Mouse (Mus musculus) embryonic facial prominence, embryonic 15.5 days (tissue): ENCODE results near the gene Fgfr1op. TPM values are rescaled to one million over a fixed set of nuclear protein-coding genes. Genes with fewer than 3 reads are reported as not detected.
"Not testable (repeated sequence)": the region's sequence is repeated elsewhere in the genome, so short reads cannot be mapped to it uniquely, and the experiment has no call there.

ENCODE experiments used
- ATAC-seq: fragments of 200-750 bp; cut with Nextera tagmentation; 2 replicates; pipeline ENCODE4 v1.8.0; 2017; ENCODE audit warnings: low read depth, moderate TSS enrichment; ENCODE audit not compliant: insufficient number of reproducible peaks, low FRiP score, low TSS enrichment
- H3K27ac ChIP-seq: fragments of 300-500 bp; sonication (generic); replicated peaks from 2 replicates; pipeline ENCODE4 v1.5.1; 2015; ENCODE audit warnings: mild to moderate bottlenecking, inconsistent platforms
- H3K27me3 ChIP-seq: fragments of 300-500 bp; sonication (generic); 2 replicates; pipeline ENCODE4 v1.6.1; 2015; ENCODE audit warnings: inconsistent platforms
- H3K36me3 ChIP-seq: fragments of 300-500 bp; sonication (generic); 2 replicates; pipeline ENCODE4 v1.6.1; 2015; ENCODE audit warnings: mild to moderate bottlenecking, inconsistent platforms
- H3K4me1 ChIP-seq: fragments of 300-500 bp; sonication (generic); 2 replicates; pipeline ENCODE4 v1.6.1; 2015; ENCODE audit warnings: inconsistent platforms
- H3K4me2 ChIP-seq: fragments of 300-500 bp; sonication (generic); replicated peaks from 2 replicates; pipeline ENCODE4 v1.6.1; 2015; ENCODE audit warnings: mild to moderate bottlenecking, inconsistent platforms
- H3K4me3 ChIP-seq: fragments of 300-500 bp; sonication (generic); replicated peaks from 2 replicates; pipeline ENCODE4 v1.5.1; 2015; ENCODE audit warnings: mild to moderate bottlenecking, inconsistent platforms
- H3K9ac ChIP-seq: fragments of 300-500 bp; sonication (generic); 2 replicates; pipeline ENCODE4 v1.6.1; 2015; ENCODE audit warnings: inconsistent platforms
- H3K9me3 ChIP-seq: fragments of 300-500 bp; sonication (generic); replicated peaks from 2 replicates; pipeline ENCODE4 v1.6.1; 2016; ENCODE audit warnings: inconsistent platforms
- whole genome bisulfite sequencing: fragments of 180-500 bp; shearing (Covaris S2); methylation state at CpG from one replicate; pipeline ENCODE4 v1.1.7; 2015; 5-methylcytosine and 5-hydroxymethylcytosine counted together
- polyA plus RNA-seq: library from polyadenylated mRNA; unstranded; fragments of >200 nt; fragmentation: Nextera tagmentation; extraction: Ambion mirVana; gene quantifications from 2 replicates; pipeline ENCODE4 v1.2.1, GENCODE M21; 2015

Fgfr1op gene
- polyA plus RNA-seq, 1 experiment from 2014 or later: 34.6 TPM

DNA sequence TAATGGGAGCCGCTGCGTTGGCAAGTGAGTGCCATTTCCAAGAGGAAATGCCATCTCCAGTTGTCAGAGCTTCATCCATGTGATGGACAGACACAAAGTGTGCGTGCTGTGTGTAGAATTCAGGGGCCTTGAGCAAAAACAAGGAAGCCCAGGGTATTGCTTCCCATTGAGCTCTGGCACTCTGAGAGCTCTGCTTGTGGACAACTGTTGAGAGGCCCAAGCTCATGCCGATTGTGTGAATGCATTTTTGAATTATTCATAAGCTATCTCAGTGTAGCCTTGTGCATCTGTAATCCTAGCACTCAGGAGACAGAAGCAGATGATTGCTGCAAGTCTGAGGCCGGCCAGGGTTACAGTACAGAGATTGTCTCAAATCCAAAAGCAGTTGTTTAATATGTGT lies 11.8 kb downstream of the Fgfr1op start:
- ATAC-seq: no peak
- Histone ChIP-seq H3K27me3 (no peaks in the 10 kb centered on the region), H3K27ac (no peak overlapping the region), H3K4me2 (no peak overlapping the region), H3K4me1 (no peaks in the 10 kb centered on the region), H3K9me3 (no peaks in the 10 kb centered on the region), H3K36me3 (peaks cover 66% of the 10 kb centered on the region), H3K4me3 (no peak overlapping the region), H3K9ac (no peak overlapping the region)
- WGBS: 85% methylated on average over 5 of the region's 5 CpGs

DNA sequence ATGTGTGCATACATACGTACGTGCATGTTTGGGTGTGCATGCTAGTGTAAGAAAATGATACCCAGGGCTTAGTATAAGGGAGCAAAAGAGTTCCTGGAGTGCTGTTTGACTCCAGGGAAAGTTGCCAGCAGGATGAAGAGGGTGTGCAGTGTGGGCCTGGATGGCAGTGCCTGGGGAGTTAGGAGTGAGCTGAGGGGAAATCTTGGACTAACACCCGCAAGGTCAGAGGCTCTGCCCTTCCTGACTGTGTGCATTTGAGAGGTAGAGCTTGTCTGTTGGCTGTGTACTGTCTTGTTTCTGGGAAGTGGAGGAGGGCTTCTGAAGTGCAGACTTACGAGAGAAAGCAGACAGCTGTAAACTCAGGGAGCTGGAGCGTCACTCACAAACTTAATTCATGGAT lies 18.5 kb downstream of the Fgfr1op start:
- ATAC-seq: no peak
- H3K36me3 ChIP-seq: peaks cover 71% of the 10 kb centered on the region
- H3K27ac ChIP-seq: no peak overlapping the region
- no peak overlapping the region for H3K9ac ChIP-seq
- H3K4me1 ChIP-seq: no peaks in the 10 kb centered on the region
- 88% methylated on average over 5 of the region's 5 CpGs for WGBS
- H3K27me3 ChIP-seq: no peaks in the 10 kb centered on the region
- no peak overlapping the region for H3K4me3 ChIP-seq
- H3K9me3 ChIP-seq: no peaks in the 10 kb centered on the region
- H3K4me2 ChIP-seq: no peak overlapping the region

DNA sequence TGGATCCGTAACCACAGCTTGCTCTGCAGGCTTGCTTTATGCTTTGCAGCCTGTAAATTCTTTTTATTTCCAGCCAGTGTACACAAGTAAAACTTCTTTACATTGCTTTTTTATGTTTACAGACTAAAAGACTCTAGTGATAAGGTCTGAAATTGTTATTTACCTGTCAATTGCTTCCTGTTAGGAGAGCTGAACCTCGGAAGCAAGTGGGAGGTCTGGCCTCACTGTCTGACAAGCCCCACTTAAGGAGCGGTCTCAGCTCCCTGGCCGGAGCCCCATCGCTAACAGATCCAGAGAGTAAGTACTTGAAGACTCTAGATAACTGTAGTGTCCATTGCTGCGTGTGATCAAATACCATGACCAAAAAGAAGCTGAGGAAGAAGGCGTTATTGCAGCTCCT lies 18.9 kb downstream of the Fgfr1op start:
- Histone ChIP-seq H3K9ac (no peak overlapping the region), H3K4me1 (no peaks in the 10 kb centered on the region), H3K9me3 (no peaks in the 10 kb centered on the region), H3K27me3 (no peaks in the 10 kb centered on the region), H3K4me2 (no peak overlapping the region), H3K36me3 (peaks cover 69% of the 10 kb centered on the region), H3K4me3 (no peak overlapping the region), H3K27ac (no peak overlapping the region)
- 91% methylated on average over 7 of the region's 7 CpGs for WGBS
- no peak for ATAC-seq

DNA sequence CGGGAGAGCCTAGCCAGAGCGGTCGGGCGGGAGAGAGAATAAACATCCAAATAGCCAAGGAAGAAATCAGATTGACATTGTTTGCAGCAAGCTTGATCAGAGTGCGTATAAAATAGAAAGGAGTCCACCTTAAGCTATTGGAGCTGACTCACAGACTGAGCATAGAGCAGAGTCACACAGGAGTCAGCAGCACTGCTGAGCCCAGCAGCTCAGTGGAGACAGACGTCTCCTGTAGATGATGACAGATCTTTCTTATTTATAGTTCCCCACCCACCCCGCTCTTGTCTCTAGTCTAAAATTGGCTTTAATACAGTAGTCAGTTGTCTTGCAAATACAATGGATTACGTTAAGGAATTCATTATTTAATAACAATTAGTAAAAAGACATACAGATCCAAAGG lies 28.4 kb downstream of the Fgfr1op start:
- WGBS: 84% methylated on average over 8 of the region's 8 CpGs
- no peak overlapping the region for H3K27ac ChIP-seq
- no peaks in the 10 kb centered on the region for H3K4me1 ChIP-seq
- ATAC-seq: no peak
- H3K4me3 ChIP-seq: no peak overlapping the region
- no peaks in the 10 kb centered on the region for H3K27me3 ChIP-seq
- no peak overlapping the region for H3K9ac ChIP-seq
- no peaks in the 10 kb centered on the region for H3K9me3 ChIP-seq
- H3K36me3 ChIP-seq: peaks cover 37% of the 10 kb centered on the region
- H3K4me2 ChIP-seq: no peak overlapping the region

DNA sequence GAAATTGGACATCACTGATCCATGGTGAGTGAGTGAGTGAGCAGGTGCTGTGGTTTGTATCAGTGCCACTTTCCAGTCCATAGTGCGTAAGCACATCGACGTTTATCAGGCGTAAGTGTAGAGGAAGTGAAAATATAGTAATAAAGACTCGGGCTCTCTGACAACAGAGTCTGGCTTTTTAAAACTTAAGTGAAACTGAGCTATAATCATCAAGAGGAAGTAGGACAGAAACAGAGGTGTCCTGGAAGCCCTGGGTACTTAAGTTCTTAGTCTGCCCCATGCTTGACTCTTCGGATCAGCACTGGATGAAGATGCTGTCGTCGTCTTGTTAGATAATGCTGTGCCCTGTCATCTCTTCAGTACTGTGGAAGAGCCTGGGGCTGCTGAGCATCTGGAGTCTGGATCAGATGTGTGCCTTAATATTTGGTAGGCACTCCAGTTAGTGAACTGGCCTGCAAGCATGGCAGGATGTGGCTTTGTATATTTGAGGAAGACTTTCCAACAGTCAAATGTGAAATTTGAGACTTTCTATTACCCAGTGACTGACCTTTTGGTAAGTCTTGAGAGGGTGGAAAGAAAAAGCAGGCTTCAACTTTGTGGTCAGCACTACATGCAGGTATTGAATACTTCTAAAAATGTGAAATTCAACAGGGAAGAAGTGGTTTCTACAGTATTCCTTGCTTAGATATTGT lies 30.5 kb downstream of the Fgfr1op start:
- WGBS: 87% methylated on average over 8 of the region's 8 CpGs
- Histone ChIP-seq H3K27ac (no peak overlapping the region), H3K9ac (no peak overlapping the region), H3K4me1 (no peaks in the 10 kb centered on the region), H3K9me3 (no peaks in the 10 kb centered on the region), H3K27me3 (no peaks in the 10 kb centered on the region), H3K4me3 (no peak overlapping the region), H3K36me3 (peaks cover 23% of the 10 kb centered on the region), H3K4me2 (no peak overlapping the region)
- ATAC-seq: no peak

DNA sequence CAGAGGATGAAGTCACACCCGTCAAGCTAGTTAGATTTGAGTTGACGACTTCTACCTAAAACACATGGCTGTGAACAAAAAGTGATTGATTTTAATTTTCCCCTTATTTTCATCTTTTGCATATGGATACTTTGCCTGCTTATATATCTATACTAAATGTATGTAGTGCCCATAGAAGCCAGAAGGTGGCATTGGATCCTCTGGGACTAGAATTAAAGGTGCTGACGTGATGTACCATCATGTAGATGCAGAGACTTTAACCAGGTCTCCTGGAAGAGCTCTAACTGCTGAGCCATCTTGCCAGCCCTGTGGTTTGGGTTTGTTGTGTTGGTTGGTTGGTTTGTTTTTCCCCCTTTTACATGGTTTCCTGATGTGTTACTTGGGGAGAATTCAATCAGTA lies 32.4 kb downstream of the Fgfr1op start:
- no peak overlapping the region for H3K27ac ChIP-seq
- H3K27me3 ChIP-seq: no peaks in the 10 kb centered on the region
- peaks cover 17% of the 10 kb centered on the region; the same call in 1 of the 2 replicates for H3K36me3 ChIP-seq
- ATAC-seq: no peak
- H3K9me3 ChIP-seq: no peaks in the 10 kb centered on the region
- H3K4me2 ChIP-seq: no peak overlapping the region
- 68% methylated on average over 3 of the region's 3 CpGs for WGBS
- no peaks in the 10 kb centered on the region for H3K4me1 ChIP-seq
- H3K4me3 ChIP-seq: no peak overlapping the region
- no peak overlapping the region for H3K9ac ChIP-seq

DNA sequence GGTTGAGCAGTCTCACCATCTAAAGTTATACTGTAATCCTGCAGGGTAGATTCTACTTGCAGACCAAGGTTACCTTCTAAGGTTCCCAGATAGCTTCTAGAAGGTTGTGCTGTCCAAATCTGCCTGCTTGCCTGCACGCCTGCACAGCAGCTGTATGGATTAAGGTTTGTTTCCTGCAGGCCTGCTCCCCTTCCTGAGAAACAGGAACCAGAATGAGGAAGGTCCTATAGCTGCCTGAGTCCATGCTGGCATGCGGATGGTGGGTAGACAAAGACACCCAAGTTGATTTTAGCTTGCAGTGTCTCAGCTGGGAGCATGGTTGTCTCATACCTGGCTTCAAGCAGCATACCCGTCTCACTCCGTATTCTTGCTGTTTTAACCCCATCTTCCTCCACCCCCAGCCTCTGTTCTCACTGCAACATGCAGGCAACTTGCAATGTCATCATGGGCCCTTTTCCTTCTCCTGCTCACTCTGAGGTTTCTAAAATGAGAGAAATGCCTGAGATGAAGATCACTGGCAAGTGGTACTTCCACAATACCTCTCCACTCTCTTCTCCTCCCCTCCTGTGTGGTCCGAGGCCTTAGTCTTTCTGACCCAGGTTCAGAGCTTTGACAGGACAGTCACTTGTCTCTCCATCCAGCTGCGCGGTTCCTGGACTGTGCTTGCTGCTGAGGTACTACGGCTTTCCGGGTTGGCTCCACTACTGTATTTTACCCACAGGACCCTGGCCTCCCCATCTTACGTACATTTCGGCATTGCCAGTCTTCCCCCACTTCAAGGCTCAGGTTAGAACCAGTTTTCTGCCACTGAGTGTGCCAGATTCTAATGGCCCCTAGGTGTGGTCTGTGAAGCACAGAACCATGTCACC lies 34.0 kb downstream of the Fgfr1op start:
- Histone ChIP-seq H3K9ac (no peak overlapping the region), H3K4me3 (no peak overlapping the region), H3K36me3 (0 out of 2 replicates have a peak, but pooled peaks cover 12% of the 10 kb centered on the region), H3K4me2 (no peak overlapping the region), H3K27ac (no peak overlapping the region), H3K9me3 (no peaks in the 10 kb centered on the region), H3K27me3 (no peaks in the 10 kb centered on the region), H3K4me1 (no peaks in the 10 kb centered on the region)
- WGBS: 87% methylated on average over 11 of the region's 11 CpGs
- ATAC-seq: no peak

DNA sequence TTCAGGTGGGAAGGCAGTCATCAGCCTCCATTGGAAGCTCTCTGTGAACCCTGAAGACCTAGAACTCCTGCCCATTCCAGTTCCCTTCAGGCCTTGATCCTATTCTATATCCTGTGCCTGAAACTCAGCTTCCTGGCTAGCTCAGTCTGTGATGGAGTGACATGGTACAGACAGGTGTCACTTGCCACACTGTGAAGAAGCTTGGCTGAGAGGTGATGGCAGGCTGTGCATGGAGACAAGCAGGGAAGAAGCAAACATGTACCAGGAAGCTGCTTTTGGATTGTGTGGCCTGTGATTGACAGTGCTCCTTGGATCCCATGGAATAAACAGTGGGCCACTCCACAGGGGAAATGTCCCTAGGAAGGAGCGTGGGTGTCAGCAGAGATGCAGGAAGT lies 34.6 kb downstream of the Fgfr1op start:
- Histone ChIP-seq H3K4me2 (no peak overlapping the region), H3K36me3 (0 out of 2 replicates have a peak, but pooled peaks cover 6% of the 10 kb centered on the region), H3K27ac (no peak overlapping the region), H3K4me3 (no peak overlapping the region), H3K9me3 (no peaks in the 10 kb centered on the region), H3K9ac (no peak overlapping the region), H3K27me3 (no peaks in the 10 kb centered on the region), H3K4me1 (no peaks in the 10 kb centered on the region)
- ATAC-seq: no peak
- 81% methylated on average over 1 of the region's 1 CpGs for WGBS

DNA sequence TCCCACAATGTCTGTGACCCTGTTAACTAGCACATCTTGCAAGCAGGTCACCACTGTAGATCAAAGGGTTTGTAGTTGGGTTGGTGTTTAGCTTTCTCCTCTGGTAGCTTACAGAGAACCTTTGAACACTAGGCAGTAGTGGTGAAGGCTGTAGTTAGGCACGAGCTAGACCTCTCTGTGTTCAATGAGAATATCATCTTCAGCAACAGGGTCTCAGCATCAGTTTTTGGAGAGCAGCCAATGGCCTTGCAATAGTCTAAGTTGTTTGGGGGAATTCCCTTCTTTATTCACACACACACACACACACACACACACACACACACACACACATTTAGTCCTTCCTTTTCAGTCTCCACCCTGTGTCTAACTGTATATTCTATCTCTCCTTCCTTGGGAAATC lies 38.2 kb downstream of the Fgfr1op start:
- WGBS: 61% methylated on average over 1 of the region's 1 CpGs
- no peak overlapping the region for H3K27ac ChIP-seq
- no peak for ATAC-seq
- H3K27me3 ChIP-seq: no peaks in the 10 kb centered on the region
- no peak overlapping the region for H3K4me3 ChIP-seq
- no peak overlapping the region for H3K4me2 ChIP-seq
- H3K4me1 ChIP-seq: no peaks in the 10 kb centered on the region
- no peaks in the 10 kb centered on the region for H3K36me3 ChIP-seq
- no peak overlapping the region for H3K9ac ChIP-seq
- H3K9me3 ChIP-seq: no peaks in the 10 kb centered on the region

DNA sequence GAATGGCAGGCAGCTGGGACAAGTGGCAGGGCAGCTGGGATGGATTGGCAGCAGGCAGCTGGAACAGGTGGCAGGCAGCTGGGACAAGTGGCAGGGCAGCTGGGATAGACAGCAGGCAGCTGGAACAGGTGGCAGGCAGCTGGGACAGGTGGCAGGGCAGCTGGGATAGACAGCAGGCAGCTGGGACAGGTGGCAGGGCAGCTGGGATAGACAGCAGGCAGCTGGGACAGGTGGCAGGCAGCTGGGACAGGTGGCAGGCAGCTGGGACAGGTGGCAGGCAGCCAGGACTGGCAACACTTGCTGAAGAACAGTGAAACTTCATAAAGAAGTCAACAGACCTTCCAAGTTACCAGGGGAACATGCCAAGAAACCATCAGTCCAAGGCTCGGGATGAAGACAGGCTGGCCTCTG lies 39.9 kb downstream of the Fgfr1op start:
- H3K27me3 ChIP-seq, ATAC-seq, H3K27ac ChIP-seq, H3K4me1 ChIP-seq, H3K36me3 ChIP-seq, H3K4me3 ChIP-seq, H3K9me3 ChIP-seq, H3K9ac ChIP-seq, H3K4me2 ChIP-seq: not testable (repeated sequence)
- 61% methylated on average over 1 of the region's 1 CpGs for WGBS

DNA sequence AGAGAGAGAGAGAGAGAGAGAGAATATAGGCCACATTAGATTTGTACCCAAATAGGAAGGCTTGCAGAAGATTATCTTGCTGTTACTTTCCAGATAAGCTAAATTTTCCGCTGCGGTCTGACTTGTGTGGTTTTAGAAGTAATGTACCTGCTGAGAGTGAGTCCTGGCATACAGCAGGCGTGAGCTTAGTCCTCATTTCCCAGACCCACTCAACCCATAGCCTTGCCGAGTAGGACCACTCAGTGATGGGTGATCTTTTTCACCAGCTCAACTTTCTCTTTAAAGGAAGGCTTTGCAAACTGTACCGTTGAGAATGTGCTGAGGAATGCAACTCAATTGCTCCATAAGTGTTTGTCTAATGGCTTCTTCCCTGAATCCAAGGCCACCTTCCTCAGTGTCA lies 41.4 kb downstream of the Fgfr1op start:
- Histone ChIP-seq H3K4me2 (no peak overlapping the region), H3K4me3 (no peak overlapping the region), H3K9me3 (no peaks in the 10 kb centered on the region), H3K36me3 (no peaks in the 10 kb centered on the region), H3K4me1 (no peaks in the 10 kb centered on the region), H3K9ac (no peak overlapping the region), H3K27ac (no peak overlapping the region), H3K27me3 (no peaks in the 10 kb centered on the region)
- WGBS: 77% methylated on average over 5 of the region's 5 CpGs
- ATAC-seq: no peak
